Mouse (Mus musculus) erythroblast, embryonic 14.5 days (primary cell): ENCODE results near the gene Trp53bp2.

Experiments
- GATA1 ChIP-seq: IDR thresholded peaks from 2 replicates; pipeline ENCODE4 v1.6.1; 2012; ENCODE audit warnings: low read length, inconsistent platforms, mixed read lengths
- TAL1 ChIP-seq: IDR thresholded peaks from 3 replicates; pipeline ENCODE4 v1.6.1; 2012; ENCODE audit warnings: low read length, inconsistent platforms, mixed read lengths

DNA sequence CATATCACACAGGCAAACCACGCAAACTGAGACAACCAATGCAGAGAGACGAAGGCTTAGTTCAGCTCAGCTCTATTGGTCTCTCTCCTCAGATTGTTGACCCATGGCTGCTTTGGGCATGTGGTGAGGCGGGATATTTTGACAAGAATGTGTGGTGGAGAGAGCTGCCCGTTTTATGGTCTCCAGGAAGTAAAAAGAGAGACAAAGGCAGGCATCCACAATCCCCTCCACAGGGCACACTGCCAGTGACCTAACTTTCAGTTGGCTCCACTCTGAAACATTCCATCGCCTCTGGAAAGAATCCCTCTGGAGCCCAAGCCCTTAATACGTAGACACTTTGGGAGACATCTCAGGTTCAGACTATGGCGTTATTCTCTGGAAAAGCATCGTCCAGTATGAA is 10.8 kb upstream of the Trp53bp2 start:
- no peak for TF ChIP-seq TAL1
- no peak for TF ChIP-seq GATA1
